Mouse (Mus musculus): ENCODE measurements at regions not wholly inside any gene's neighbourhood (a gene's known extent, or its start where the extent isn't known, plus 50 kb on each side); places are given as distances from the start of the nearest gene placed in this dataset.

DNA sequence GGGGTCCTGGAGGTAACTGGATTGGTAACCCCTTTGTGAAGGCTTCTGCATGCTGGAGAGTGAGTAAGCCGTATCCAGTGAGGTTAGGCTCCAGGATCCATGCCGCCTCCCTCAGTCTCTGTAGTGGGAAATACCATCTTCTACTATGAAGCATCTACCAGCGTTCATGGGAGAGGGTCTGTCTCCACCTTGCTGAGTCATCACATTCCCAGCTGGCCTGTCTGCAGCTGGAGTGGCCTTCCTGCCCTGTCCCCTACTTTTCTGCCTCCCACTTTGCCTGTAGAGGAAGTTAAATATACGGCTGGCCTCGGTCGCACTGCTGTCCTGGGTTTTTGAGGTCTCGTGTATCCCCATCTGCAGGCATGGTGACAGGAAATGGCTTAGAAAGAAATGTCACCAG lies 78.0 kb upstream of the Sec14l1 start:
- no peak for DNase-seq (ENCODE audit: low spot score)

DNA sequence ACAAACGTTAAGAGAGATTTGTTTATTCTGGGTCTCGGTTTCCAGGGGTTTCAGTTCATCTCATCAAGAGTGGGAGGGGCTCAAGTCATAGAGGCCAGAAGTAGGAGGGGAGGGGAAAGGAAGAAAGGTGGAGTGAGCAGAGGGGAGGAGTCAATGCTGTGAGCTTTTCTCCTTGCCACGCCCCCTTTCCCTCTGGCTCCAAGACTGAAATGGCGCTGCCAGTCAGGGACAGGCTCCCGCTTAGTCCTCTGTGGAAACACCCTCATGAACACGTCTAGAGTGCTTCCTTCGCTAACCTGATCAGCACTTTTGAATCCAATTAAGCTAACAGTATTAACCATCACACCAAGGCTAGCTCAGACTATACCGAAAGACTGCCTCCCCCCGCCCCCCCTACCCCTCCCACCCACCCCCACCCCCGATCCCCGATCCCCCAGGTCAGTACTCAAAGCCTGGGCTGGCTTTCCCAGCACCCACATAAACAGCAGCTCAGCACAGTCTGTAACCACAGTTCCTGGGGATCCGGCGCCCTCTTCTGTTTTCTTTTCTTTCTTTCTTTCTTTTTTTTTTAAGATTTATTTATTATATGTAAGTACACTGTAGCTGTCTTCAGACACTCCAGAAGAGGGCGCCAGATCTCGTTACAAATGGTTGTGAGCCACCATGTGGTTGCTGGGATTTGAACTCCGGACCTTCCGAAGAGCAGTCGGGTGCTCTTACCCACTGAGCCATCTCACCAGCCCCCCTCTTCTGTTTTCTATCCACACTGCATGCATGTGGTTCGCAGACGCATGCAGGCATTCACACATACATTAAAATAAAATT lies 76.5 kb upstream of the Sec14l1 start:
- DNase-seq (ENCODE audit: low spot score) = peak; percentile 83

DNA sequence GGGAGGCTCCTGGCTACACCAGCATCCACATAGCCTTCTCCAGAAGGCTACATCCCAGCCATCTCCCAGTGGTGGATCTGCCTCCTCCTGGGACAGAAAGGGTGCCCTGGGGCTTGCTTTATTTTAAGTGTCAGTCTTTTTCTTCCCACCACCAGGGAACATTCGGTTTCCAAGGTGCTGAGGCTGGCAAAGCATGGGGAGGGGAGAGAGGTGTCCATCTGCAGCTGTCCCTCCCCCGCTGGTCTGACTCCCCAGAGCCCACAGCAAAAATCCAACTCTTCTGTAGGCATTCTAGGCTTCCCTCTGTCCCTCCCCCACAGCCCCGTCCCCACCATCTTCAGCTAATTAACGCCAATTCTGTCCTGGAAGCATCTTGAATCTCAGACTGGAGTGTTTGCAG lies 74.1 kb upstream of the Sec14l1 start:
- no peak for DNase-seq (ENCODE audit: low spot score)

DNA sequence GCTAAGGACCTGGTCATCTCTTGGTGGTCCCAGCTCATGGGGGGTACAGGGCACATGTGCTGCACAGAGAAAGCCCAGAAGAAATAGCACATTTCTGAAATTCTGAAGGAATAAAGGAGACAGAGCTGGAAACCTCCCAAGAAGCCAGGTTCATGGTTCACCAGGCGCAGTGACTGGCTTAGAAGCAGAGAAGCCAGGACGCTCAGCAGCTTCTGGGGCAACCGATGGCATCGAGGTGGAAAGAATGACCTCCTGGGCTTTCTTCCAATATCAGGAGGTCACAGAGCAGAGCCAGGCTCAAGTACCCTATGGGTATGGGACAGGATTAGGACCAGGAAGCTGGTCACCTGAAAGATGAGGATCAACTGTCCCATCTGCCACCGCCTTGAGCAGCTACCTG lies 72.6 kb upstream of the Sec14l1 start:
- no peak for DNase-seq (ENCODE audit: low spot score)

DNA sequence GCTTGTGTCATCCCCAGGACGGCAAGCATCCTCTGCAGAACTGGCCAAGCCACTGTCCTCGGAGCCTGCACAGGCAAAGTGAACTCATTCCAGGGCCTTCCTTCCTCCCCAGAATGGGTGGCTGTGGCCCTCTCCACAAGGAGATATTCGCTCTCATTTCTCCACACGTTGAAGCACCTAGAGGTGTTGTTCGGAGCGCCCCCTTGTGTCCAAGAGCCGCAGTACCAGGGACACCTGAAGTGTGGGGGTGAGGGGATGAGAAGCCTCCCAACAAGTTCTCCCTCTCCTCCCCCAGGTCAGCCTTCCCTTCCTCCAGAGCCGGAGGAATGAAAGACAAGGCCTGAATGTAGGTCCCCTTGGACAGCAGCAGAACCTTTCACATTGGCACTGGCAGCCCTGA lies 71.4 kb upstream of the Sec14l1 start:
- DNase-seq (ENCODE audit: low spot score) = peak; percentile 75

DNA sequence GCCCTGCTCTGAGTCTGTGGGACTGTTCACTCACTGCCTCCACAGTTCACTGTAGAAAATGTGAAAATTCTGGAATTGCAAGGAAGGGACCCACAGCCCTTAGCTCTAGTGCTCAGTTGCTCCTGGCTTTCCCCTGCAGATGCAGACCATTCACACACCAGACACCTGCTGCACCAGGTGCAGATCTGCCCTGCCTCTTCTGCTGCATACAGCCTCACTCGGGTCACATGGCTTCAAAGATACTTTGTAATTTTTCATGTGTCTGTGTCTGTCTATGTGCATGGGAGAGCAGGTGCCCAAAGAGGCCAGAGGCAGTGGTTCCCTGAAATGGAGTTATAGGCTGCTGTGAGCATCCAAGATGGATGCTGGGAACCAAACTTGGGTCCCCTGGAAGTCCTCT lies 70.2 kb upstream of the Sec14l1 start:
- DNase-seq (ENCODE audit: low spot score) = no peak

DNA sequence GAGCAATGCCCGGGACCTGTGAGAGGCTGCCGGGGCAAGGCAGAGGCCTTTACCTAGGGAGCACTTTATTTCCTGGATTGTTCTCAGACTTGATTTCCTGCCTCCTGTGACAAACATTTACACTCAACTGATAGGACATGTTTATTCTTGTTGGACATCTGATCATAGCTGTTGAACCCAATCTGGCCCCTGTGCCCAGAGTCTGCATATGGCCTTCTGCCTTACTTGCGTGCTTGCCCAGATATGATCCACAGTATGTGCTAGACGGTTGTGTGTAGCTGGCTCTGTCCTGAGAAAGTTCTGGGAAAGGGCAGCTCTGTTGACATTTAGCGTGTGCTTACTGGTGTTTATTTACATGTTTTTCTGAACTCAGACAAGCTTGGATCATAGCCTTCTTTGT lies 68.3 kb upstream of the Sec14l1 start:
- no peak for DNase-seq (ENCODE audit: low spot score)

DNA sequence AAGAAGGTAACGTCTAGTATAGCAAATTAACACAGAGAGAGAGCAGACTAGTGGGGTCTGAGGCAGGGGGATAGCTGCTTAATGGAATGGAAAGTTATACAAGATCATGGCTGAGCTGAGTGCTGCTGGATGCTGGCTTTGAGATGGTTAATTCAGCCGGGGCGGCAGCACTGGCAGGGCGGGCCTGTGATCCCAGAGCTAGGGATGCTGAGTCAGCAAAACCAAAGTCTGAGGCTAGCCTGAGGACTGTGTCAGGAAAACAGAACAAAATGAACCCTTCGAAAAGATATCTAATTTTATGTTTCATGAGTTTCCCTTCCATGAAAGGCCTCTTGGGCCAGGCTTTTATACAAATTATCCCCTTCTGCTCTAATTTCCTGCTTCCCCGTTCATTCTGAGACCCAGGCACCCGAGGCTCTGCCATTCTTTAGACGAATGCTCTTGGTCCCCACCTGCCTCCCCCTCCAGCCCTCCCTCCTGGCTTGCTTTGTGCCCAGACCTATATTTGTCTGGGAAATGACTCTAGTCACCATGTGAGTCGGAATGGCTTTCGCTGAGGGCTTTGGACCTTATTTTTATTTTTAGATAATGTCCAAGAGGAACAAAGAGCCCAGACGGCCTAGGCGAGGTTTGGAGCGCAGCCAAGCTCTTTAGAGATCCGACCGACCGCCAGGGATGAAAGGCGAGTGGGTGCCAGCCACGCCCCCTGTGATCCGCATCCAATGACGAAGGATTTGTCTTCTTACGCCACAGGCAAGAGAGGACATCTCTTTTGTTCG lies 67.6 kb upstream of the Sec14l1 start:
- peak; percentile 52 for DNase-seq (ENCODE audit: low spot score)

DNA sequence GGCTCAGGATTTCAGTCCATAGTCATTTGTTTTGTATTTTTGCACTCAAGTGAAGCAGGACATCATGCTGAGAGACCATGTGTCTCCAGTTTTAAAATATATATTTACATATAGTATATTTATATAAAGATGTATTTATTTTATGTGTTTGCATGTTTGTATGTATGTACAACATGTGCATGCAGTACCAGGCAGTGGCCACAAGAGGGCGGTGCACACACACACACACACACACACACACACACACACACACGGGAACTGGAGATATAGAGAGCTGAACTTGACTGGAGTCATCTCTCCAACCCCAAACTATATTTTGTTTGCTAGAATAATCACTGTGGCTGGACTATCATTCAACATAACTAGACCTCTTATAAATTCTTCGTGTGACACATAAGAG lies 66.1 kb upstream of the Sec14l1 start:
- DNase-seq (ENCODE audit: low spot score) = no peak

DNA sequence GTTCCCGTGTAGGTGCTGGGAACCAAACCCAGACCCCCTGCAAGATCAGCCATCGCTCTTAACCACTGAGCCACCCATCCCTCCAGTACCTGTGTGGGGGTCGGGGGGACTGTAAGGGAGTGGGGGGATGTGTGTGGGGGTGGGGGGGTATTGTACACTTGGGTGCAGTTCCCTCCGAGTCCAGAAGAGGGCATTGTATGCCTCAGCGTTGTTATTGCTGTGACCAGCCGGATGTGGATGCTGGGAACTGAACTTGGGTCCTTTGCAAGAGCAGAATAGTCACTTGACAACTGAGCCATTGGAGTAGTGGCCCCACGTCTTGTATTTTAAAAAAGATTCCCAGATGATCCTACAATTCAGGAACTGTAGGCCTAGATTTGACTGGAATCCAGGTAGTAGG lies 64.2 kb upstream of the Sec14l1 start:
- no peak for DNase-seq (ENCODE audit: low spot score)

DNA sequence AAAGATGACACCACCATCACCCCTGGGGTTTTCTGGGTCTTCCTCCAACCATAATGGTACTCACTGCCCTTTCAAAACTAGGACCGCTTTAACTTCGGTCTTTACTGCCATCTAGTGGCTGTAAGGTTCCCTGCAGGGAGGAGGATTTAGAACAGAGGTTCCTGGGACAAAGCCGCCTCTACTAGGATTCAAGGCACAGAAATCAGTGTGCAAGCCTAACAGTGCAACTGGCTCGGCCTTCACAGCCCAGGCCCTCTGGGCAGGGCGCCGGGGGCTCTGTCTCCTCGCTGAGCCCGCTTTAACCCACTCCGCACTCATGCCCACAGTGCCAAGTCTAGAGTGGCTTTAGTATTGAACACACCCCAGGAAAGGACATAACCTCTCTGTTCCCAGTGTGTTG lies 58.0 kb upstream of the Sec14l1 start:
- DNase-seq (ENCODE audit: low spot score) = peak; percentile 88

DNA sequence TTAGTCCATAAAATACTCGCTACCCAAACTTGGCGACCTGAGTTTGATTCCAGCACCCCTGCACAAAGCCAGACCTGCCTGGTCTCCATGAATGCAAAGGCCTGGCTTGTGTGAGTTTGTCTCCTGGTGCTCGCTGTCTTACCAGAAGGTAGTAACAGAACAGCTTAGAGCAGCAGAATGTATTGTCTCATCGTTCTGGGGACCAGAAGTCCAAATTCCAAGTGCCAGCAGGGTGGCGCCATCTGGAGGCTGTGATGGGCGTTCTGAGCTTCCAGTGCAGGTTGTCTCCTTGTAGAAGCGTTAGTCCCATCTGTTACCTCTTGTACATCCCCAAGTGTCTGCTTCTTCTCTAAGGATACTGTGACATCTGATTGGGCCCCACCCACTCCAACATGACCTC lies 57.5 kb upstream of the Sec14l1 start:
- peak; percentile 81 for DNase-seq (ENCODE audit: low spot score)

DNA sequence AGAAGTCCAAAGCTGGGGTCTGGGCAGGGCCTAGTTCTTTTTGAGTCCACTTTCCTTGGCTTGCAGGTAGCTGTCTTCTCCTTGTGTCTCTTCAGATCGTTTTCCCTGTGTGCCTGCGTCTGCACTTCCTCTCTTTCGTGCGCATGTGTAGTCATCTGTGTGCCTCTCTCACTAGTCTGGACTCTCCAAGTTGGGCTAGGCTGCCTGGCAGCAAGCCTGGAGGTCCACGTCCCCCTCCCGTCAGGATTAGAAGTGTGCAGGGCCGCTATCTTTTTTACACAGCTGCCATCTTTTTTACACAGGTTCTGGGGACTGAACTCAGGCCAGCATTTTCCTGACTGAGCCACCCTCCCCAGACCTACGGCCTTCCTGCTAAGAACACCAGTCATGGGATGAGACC lies 55.8 kb upstream of the Sec14l1 start:
- DNase-seq (ENCODE audit: low spot score) = no peak

DNA sequence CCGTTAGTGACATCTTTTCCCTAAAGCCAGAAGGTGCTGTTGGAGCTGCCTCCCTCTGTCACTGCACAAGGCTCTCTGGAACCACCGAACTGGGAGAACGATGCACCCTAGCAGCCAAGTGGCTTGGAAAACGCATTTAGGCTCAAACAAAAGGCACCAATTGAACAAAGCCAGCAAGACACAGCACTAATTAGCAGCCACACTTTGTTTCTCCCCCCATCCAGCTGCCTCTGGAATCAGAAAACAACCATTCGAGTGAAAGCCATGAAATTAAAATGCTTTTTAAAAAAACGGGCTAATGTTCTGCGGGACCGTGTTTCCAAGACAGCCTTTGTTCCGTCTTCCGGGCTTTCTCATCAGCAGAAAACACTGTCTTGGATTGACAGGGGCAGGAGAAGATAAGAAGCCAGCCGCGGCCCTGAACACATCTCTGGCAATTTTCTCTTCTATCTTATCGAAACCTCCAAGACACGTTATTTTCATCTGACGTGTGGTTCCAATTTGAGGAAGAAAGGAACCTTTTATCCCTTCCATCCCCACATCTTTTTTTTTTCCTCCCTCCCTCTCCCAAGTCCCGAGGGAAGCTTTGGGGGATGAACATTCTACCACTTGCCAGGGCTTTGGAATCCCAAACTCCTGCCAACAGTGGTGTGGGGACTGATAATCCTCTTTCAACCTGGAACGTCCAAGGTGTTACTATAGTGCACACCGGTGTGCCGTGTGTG lies 54.8 kb upstream of the Sec14l1 start:
- peak; percentile 44 for DNase-seq (ENCODE audit: low spot score)

DNA sequence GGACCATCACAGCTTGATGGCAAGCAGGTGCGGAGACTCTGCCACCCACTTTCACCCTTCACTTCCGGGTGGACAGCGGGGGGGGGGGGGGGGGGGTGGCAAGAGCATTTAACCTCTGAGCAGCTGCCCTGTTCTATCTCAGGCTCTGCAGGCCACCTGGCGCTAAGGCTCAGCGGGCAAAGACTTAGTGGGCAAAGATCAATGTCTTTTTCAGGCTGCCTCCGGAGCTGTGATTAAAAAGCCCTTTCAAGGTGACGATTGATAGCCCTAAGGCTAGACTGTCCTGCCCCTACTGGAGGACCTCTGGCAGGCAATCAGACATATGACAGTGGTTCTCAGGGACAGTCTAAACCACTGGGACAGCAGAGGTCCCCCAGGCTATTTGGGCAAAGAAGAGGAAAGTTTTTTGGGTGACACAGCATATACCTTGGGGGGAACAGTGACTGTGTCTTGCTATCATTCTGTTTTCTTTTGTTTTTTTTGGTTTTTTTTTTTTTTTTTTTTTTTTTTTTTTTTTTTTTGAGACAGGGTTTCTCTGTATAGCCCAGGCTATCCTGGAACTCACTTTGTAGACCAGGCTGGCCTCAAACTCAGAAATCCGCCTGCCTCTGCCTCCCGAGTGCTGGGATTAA lies 54.1 kb upstream of the Sec14l1 start:
- DNase-seq (ENCODE audit: low spot score) = peak; percentile 58

DNA sequence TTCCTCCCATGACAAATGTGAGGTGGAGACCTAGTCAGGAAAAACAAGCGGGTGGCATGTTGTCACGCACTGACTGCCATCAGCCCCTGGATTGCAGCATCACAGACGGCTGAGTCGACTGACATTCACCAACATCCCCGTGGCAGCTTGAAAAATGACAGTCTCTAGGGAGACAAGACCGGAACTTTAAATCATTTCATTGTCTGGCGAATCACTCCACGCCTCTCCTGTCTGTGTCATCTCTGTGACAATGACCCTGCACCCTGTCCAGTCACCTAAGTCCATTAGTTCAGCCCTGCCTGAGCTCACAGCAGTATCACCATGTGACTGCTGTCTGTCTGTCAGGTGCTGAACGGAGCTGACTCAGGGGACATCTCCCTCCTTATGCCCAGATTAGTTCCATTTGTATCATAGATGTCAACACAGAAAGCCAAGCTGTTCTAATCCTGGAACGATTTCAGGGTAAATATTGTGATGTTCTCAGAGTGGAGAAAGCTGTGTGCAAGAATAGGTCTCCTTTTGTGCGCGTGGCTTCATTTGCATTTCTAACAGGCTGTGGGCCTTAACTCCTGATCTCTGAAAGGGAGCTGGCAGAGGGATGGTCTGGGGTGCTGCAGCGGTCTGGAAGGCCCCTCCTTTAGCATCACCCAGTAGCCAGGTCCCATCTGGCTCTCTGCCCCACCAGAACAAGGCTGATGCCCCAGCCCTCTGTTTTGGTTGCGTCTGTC lies 52.0 kb upstream of the Sec14l1 start:
- DNase-seq (ENCODE audit: low spot score) = no peak
